Mouse (Mus musculus) cerebellum, adult 2 months (tissue): Measurements from ENCODE around the gene Ankrd6.

Experiments used
- CTCF ChIP-seq: fragments of 200-500 bp; IDR thresholded peaks from 2 replicates; pipeline ENCODE4 v1.5.1; 2011; ENCODE audit warnings: low read depth, mild to moderate bottlenecking, control low read depth, low read length, moderate library complexity, borderline replicate concordance; ENCODE audit not compliant: insufficient read depth
- POLR2A ChIP-seq: fragments of 200-500 bp; IDR thresholded peaks from 2 replicates; pipeline ENCODE4 v1.6.1; 2011; ENCODE audit warnings: low read length, control low read depth, borderline replicate concordance; ENCODE audit not compliant: insufficient read depth

- TF ChIP-seq CTCF (no peak), POLR2A (no peak)
These were observed 98.3 kb downstream of the Ankrd6 start for GRCm38 (mm10) chr4:32852294-32852693.
